Mouse (Mus musculus) duodenum, adult 2 months (tissue): ENCODE data around the gene Cyp2c55. TPM values are rescaled to one million over a fixed set of nuclear protein-coding genes. Genes with fewer than 3 reads are reported as not detected.

Source experiments
- polyA plus RNA-seq: library from polyadenylated mRNA; depleted of rRNA; stranded (reverse); fragments of >200 nt; gene quantifications from 2 replicates; pipeline ENCODE4 v1.2.3, GENCODE M21; 2012; ENCODE audit warnings: low replicate concordance; rRNA removed

The Cyp2c55 gene
- 35.8 and 47.6 TPM in 2 replicates for polyA plus RNA-seq

GRCm38 (mm10) chr19:39006715-39007114 is at the start of gene Cyp2c55:
Cyp2c55 (plus strand) TSS chr19:39007019.

GRCm38 (mm10) chr19:39060719-39061118 is 53.9 kb downstream of the Cyp2c55 start, which contains the start of gene Cyp2c65:
Cyp2c65 (plus strand) TSS chr19:39061015.

Other genes starting within 250 kb of the Cyp2c55 start
- 0.65 and 1.2 TPM in 2 replicates for gene Noc3l, start 187.8 kb upstream of the Cyp2c55 start, polyA plus RNA-seq
- gene Tbc1d12, start 170.4 kb upstream of the Cyp2c55 start, polyA plus RNA-seq = 1.4 and 2.1 TPM in 2 replicates
- 0.36 and 0.39 TPM in 2 replicates for gene Hells, start 76.1 kb upstream of the Cyp2c55 start, polyA plus RNA-seq
- gene Cyp2c65, start 54.0 kb downstream of the Cyp2c55 start, polyA plus RNA-seq = 105 and 142 TPM in 2 replicates
- 48.3 and 113 TPM in 2 replicates for gene Cyp2c66, start 106.9 kb downstream of the Cyp2c55 start, polyA plus RNA-seq